Mouse (Mus musculus): ENCODE data around the gene Nr2e3. TPM values are rescaled to one million over a fixed set of nuclear protein-coding genes. Genes with fewer than 3 reads are reported as not detected.
"Not testable (repeated sequence)": the region's sequence is repeated elsewhere in the genome, so short reads cannot be mapped to it uniquely, and the experiment has no call there.

Nr2e3 gene
- polyA plus RNA-seq, 1 experiment, result not detected

- no peak overlapping the region for H3K4me3 ChIP-seq (ENCODE audit: control insufficient read depth, insufficient read depth, low read length)
- H3K36me3 ChIP-seq (ENCODE audit: control insufficient read depth, insufficient read depth, low read length), result no peaks in the 10 kb centered on the region
- no peak for DNase-seq
- TF ChIP-seq CTCF (IDR thresholded peaks at IDR 0.05; ENCODE audit: borderline replicate concordance, control insufficient read depth, extremely low read depth, insufficient read depth, low read length, poor library complexity), result no peak
- TF ChIP-seq POLR2A (IDR thresholded peaks at IDR 0.05; ENCODE audit: control insufficient read depth, extremely low read depth, insufficient read depth, low read length, poor library complexity), result no peak
- no peaks in the 10 kb centered on the region for H3K4me1 ChIP-seq (replicated peaks; ENCODE audit: control insufficient read depth, insufficient read depth, low read length)
- H3K27me3 ChIP-seq (ENCODE audit: control insufficient read depth, insufficient read depth, low read length), result no peaks in the 10 kb centered on the region
- H3K27ac ChIP-seq (ENCODE audit: control insufficient read depth, insufficient read depth, low read length), result no peak overlapping the region
- 86% methylated on average over 14 of the region's 14 CpGs for WGBS
These were observed 919 bp upstream of the Nr2e3 start for GRCm38 (mm10) chr9:59961201-59961955.

GRCm38 (mm10) chr9:59959276-59959675, 1.2 kb downstream of the Nr2e3 start:
- no peaks in the 10 kb centered on the region for H3K36me3 ChIP-seq (ENCODE audit: control insufficient read depth, insufficient read depth, low read length)
- H3K4me3 ChIP-seq (ENCODE audit: control insufficient read depth, insufficient read depth, low read length), result no peak overlapping the region
- TF ChIP-seq POLR2A (IDR thresholded peaks at IDR 0.05; ENCODE audit: control insufficient read depth, extremely low read depth, insufficient read depth, low read length, poor library complexity), result no peak
- TF ChIP-seq CTCF (IDR thresholded peaks at IDR 0.05; ENCODE audit: borderline replicate concordance, control insufficient read depth, extremely low read depth, insufficient read depth, low read length, poor library complexity), result peak; percentile 60; the same call in 1 of the 2 replicates
- DNase-seq, result peak; percentile 87
- no peaks in the 10 kb centered on the region for H3K27me3 ChIP-seq (ENCODE audit: control insufficient read depth, insufficient read depth, low read length)
- H3K27ac ChIP-seq (ENCODE audit: control insufficient read depth, insufficient read depth, low read length), result no peak overlapping the region
- H3K4me1 ChIP-seq (replicated peaks; ENCODE audit: control insufficient read depth, insufficient read depth, low read length), result no peaks in the 10 kb centered on the region
- under 1% methylated on average over 8 of the region's 8 CpGs for WGBS

- H3K27ac ChIP-seq (ENCODE audit: control insufficient read depth, insufficient read depth, low read length); H3K4me3 ChIP-seq (ENCODE audit: control insufficient read depth, insufficient read depth, low read length); DNase-seq; H3K36me3 ChIP-seq (ENCODE audit: control insufficient read depth, insufficient read depth, low read length); H3K27me3 ChIP-seq (ENCODE audit: control insufficient read depth, insufficient read depth, low read length); H3K4me1 ChIP-seq (replicated peaks; ENCODE audit: control insufficient read depth, insufficient read depth, low read length): not testable (repeated sequence)
- WGBS, result 84% methylated on average over 1 of the region's 1 CpGs
These were observed 2.3 kb downstream of the Nr2e3 start for GRCm38 (mm10) chr9:59958115-59958514.

GRCm38 (mm10) chr9:59956496-59956895, 4.0 kb downstream of the Nr2e3 start:
- Histone ChIP-seq H3K4me1 (replicated peaks; ENCODE audit: control insufficient read depth, insufficient read depth, low read length) (no peaks in the 10 kb centered on the region), H3K4me3 (ENCODE audit: control insufficient read depth, insufficient read depth, low read length) (no peak overlapping the region), H3K27me3 (ENCODE audit: control insufficient read depth, insufficient read depth, low read length) (no peaks in the 10 kb centered on the region), H3K36me3 (ENCODE audit: control insufficient read depth, insufficient read depth, low read length) (no peaks in the 10 kb centered on the region), H3K27ac (ENCODE audit: control insufficient read depth, insufficient read depth, low read length) (no peak overlapping the region)
- WGBS, result 70% methylated on average over 6 of the region's 6 CpGs
- no peak for TF ChIP-seq CTCF (IDR thresholded peaks at IDR 0.05; ENCODE audit: borderline replicate concordance, control insufficient read depth, extremely low read depth, insufficient read depth, low read length, poor library complexity)
- TF ChIP-seq POLR2A (IDR thresholded peaks at IDR 0.05; ENCODE audit: control insufficient read depth, extremely low read depth, insufficient read depth, low read length, poor library complexity), result no peak
- DNase-seq, result no peak

GRCm38 (mm10) chr9:59955692-59956091, 4.8 kb downstream of the Nr2e3 start:
- H3K27me3 ChIP-seq (ENCODE audit: control insufficient read depth, insufficient read depth, low read length), result no peaks in the 10 kb centered on the region
- TF ChIP-seq POLR2A (IDR thresholded peaks at IDR 0.05; ENCODE audit: control insufficient read depth, extremely low read depth, insufficient read depth, low read length, poor library complexity), result no peak
- no peak for TF ChIP-seq CTCF (IDR thresholded peaks at IDR 0.05; ENCODE audit: borderline replicate concordance, control insufficient read depth, extremely low read depth, insufficient read depth, low read length, poor library complexity)
- no peaks in the 10 kb centered on the region for H3K36me3 ChIP-seq (ENCODE audit: control insufficient read depth, insufficient read depth, low read length)
- no peaks in the 10 kb centered on the region for H3K4me1 ChIP-seq (replicated peaks; ENCODE audit: control insufficient read depth, insufficient read depth, low read length)
- no peak for DNase-seq
- WGBS, result 93% methylated on average over 6 of the region's 6 CpGs
- H3K27ac ChIP-seq (ENCODE audit: control insufficient read depth, insufficient read depth, low read length), result no peak overlapping the region
- no peak overlapping the region for H3K4me3 ChIP-seq (ENCODE audit: control insufficient read depth, insufficient read depth, low read length)

GRCm38 (mm10) chr9:59955199-59955598, 5.3 kb downstream of the Nr2e3 start:
- DNase-seq, result no peak
- Histone ChIP-seq H3K36me3 (ENCODE audit: control insufficient read depth, insufficient read depth, low read length) (no peaks in the 10 kb centered on the region), H3K4me3 (ENCODE audit: control insufficient read depth, insufficient read depth, low read length) (no peak overlapping the region), H3K27ac (ENCODE audit: control insufficient read depth, insufficient read depth, low read length) (no peak overlapping the region), H3K27me3 (ENCODE audit: control insufficient read depth, insufficient read depth, low read length) (no peaks in the 10 kb centered on the region), H3K4me1 (replicated peaks; ENCODE audit: control insufficient read depth, insufficient read depth, low read length) (no peaks in the 10 kb centered on the region)
- WGBS, result 86% methylated on average over 3 of the region's 3 CpGs
- no peak for TF ChIP-seq POLR2A (IDR thresholded peaks at IDR 0.05; ENCODE audit: control insufficient read depth, extremely low read depth, insufficient read depth, low read length, poor library complexity)
- TF ChIP-seq CTCF (IDR thresholded peaks at IDR 0.05; ENCODE audit: borderline replicate concordance, control insufficient read depth, extremely low read depth, insufficient read depth, low read length, poor library complexity), result no peak

- TF ChIP-seq POLR2A (IDR thresholded peaks at IDR 0.05; ENCODE audit: control insufficient read depth, extremely low read depth, insufficient read depth, low read length, poor library complexity), result no peak
- TF ChIP-seq CTCF (IDR thresholded peaks at IDR 0.05; ENCODE audit: borderline replicate concordance, control insufficient read depth, extremely low read depth, insufficient read depth, low read length, poor library complexity), result no peak
- DNase-seq, result no peak
- H3K4me1 ChIP-seq (replicated peaks; ENCODE audit: control insufficient read depth, insufficient read depth, low read length), result no peaks in the 10 kb centered on the region
- H3K27ac ChIP-seq (ENCODE audit: control insufficient read depth, insufficient read depth, low read length), result no peak overlapping the region
- H3K36me3 ChIP-seq (ENCODE audit: control insufficient read depth, insufficient read depth, low read length), result no peaks in the 10 kb centered on the region
- 83% methylated on average over 7 of the region's 7 CpGs for WGBS
- H3K27me3 ChIP-seq (ENCODE audit: control insufficient read depth, insufficient read depth, low read length), result no peaks in the 10 kb centered on the region
- H3K4me3 ChIP-seq (ENCODE audit: control insufficient read depth, insufficient read depth, low read length), result no peak overlapping the region
These were observed 6.9 kb downstream of the Nr2e3 start for GRCm38 (mm10) chr9:59953556-59953955.

All from thymus, adult 2 months (tissue).